Comparison of ENCODE assay signal across 9 mouse cellular contexts in genomic region chr19:59208475-59208874, GRCm38 (mm10). TPM values are rescaled to one million over a fixed set of nuclear protein-coding genes. Genes with fewer than 3 reads are reported as not detected.
A peak's percentile ranks its signal among the peaks of the same experiment; 100 is the strongest.
DNase-seq lines count a peak whose midpoint lies in the region; ATAC-seq and TF ChIP-seq lines count a peak whose summit lies in the region.
"Had no signal": no experiment of that assay in that cellular context is flagged by ENCODE, and none has a peak within 500 bp of the region (broad histone marks: within the 10 kb centered on the region; RNA-seq: fewer than 3 reads in every experiment).

No protein-coding gene starts in this region.

- H3K9me3 ChIP-seq in midbrain, embryonic 11.5 days (ENCODE audit: control insufficient read depth, low read length) = no peaks in the 10 kb centered on the region
- no peaks in the 10 kb centered on the region for H3K9me3 ChIP-seq in midbrain, embryonic 16.5 days (replicated peaks; ENCODE audit: control insufficient read depth, low read length, poor library complexity, severe bottlenecking)
- no peaks in the 10 kb centered on the region for H3K9me3 ChIP-seq in hindbrain, embryonic 16.5 days (ENCODE audit: control insufficient read depth, low read length)

- no peak overlapping the region for H3K4me2 ChIP-seq in midbrain, embryonic 11.5 days
- no peak overlapping the region for H3K4me2 ChIP-seq in midbrain, embryonic 16.5 days (ENCODE audit: low read length)
- H3K4me2 ChIP-seq in hindbrain, embryonic 16.5 days (ENCODE audit: low read length) = no peak overlapping the region

- TF ChIP-seq POLR2A in bone marrow macrophage, adult 2 months (IDR thresholded peaks at IDR 0.05; ENCODE audit: borderline replicate concordance, low read depth, low read length) = no peak

- no peak overlapping the region for H3K4me3 ChIP-seq in midbrain, embryonic 11.5 days (ENCODE audit: low read depth, low read length)
- H3K4me3 ChIP-seq in midbrain, embryonic 16.5 days (ENCODE audit: low read depth, low read length) = no peak overlapping the region
- H3K4me3 ChIP-seq in bone marrow macrophage, adult 2 months (ENCODE audit: insufficient read depth, low read length) = no peak overlapping the region
- H3K4me3 ChIP-seq in hindbrain, embryonic 16.5 days (ENCODE audit: low read length) = no peak overlapping the region

- no peak overlapping the region for H3K27ac ChIP-seq in midbrain, embryonic 11.5 days (ENCODE audit: low read depth, low read length)
- H3K27ac ChIP-seq in midbrain, embryonic 16.5 days (ENCODE audit: low read length) = no peak overlapping the region
- H3K27ac ChIP-seq in bone marrow macrophage, adult 2 months (ENCODE audit: insufficient read depth, low read depth, low read length) = no peak overlapping the region
- no peak overlapping the region for H3K27ac ChIP-seq in hindbrain, embryonic 16.5 days (ENCODE audit: low read depth, low read length)

- 34% methylated on average over 5 of the region's 5 CpGs for WGBS in midbrain, embryonic 11.5 days
- 28% methylated on average over 5 of the region's 5 CpGs for WGBS in midbrain, embryonic 16.5 days
- 25% methylated on average over 5 of the region's 5 CpGs for WGBS in hindbrain, embryonic 16.5 days

- H3K36me3 ChIP-seq in midbrain, embryonic 11.5 days (ENCODE audit: control insufficient read depth, insufficient read depth, low read length) = no peaks in the 10 kb centered on the region
- no peaks in the 10 kb centered on the region for H3K36me3 ChIP-seq in midbrain, embryonic 16.5 days (ENCODE audit: control insufficient read depth, insufficient read depth, low read length)
- H3K36me3 ChIP-seq in hindbrain, embryonic 16.5 days (ENCODE audit: control insufficient read depth, insufficient read depth, low read length) = no peaks in the 10 kb centered on the region

- H3K27me3 ChIP-seq in midbrain, embryonic 11.5 days (ENCODE audit: control insufficient read depth, insufficient read depth, low read length) = no peaks in the 10 kb centered on the region
- H3K27me3 ChIP-seq in midbrain, embryonic 16.5 days (ENCODE audit: control insufficient read depth, insufficient read depth, low read depth, low read length) = peaks cover 4% of the 10 kb centered on the region; the same call in 1 of the 2 replicates
- H3K27me3 ChIP-seq in hindbrain, embryonic 16.5 days (replicated peaks; ENCODE audit: control insufficient read depth, insufficient read depth, low read length) = peaks cover 8% of the 10 kb centered on the region

- DNase-seq in midbrain, embryonic 11.5 days (ENCODE audit: low spot score, missing footprints) = peak; percentile 98
- peak; percentile 82 to 89 for DNase-seq in left cerebral cortex, postnatal 14 days (ENCODE audit: low spot score in 2 of 2)
- DNase-seq in natural killer cell, adult 2 months (ENCODE audit: low spot score in 2 of 2) = peak; percentile 29 to 44
- peak; percentile 69 for DNase-seq in thymus, postnatal 0 days (ENCODE audit: low spot score)

- ATAC-seq in midbrain, embryonic 11.5 days (ENCODE audit: low FRiP score) = no peak
- ATAC-seq in midbrain, embryonic 16.5 days = no peak
- peak; percentile 65 for ATAC-seq in erythroblast, adult 5-6 weeks (replicated peaks; ENCODE audit: low FRiP score, poor library complexity, severe bottlenecking)
- ATAC-seq in hindbrain, embryonic 16.5 days = peak; percentile 45; the same call in 1 of the 2 replicates

- TF ChIP-seq CTCF in bone marrow macrophage, adult 2 months (IDR thresholded peaks at IDR 0.05; ENCODE audit: low read depth, low read length) = peak; percentile 76

- H3K9ac ChIP-seq in midbrain, embryonic 11.5 days (ENCODE audit: low read length) = no peak overlapping the region
- no peak overlapping the region for H3K9ac ChIP-seq in midbrain, embryonic 16.5 days (ENCODE audit: low read depth, low read length)
- no peak overlapping the region for H3K9ac ChIP-seq in hindbrain, embryonic 16.5 days (ENCODE audit: low read depth, low read length)

- intact Hi-C loops in left cerebral cortex, postnatal 14 days (cut with DNase I) = loop anchor here (10.0 kb wide), 1 partner anchor 404 kb away; no protein-coding TSS in a partner anchor

- no peaks in the 10 kb centered on the region for H3K4me1 ChIP-seq in midbrain, embryonic 11.5 days (ENCODE audit: control insufficient read depth, insufficient read depth, low read length)
- H3K4me1 ChIP-seq in midbrain, embryonic 16.5 days (ENCODE audit: control insufficient read depth, insufficient read depth, low read length) = no peaks in the 10 kb centered on the region
- H3K4me1 ChIP-seq in bone marrow macrophage, adult 2 months (ENCODE audit: control insufficient read depth, insufficient read depth, low read length) = no peaks in the 10 kb centered on the region
- no peaks in the 10 kb centered on the region for H3K4me1 ChIP-seq in hindbrain, embryonic 16.5 days (ENCODE audit: control insufficient read depth, insufficient read depth, low read depth, low read length)

RNA-seq across cellular contexts. Expression of gene Kcnk18, which starts 10.5 kb away (rescaled TPM):
- polyA plus RNA-seq in midbrain, embryonic 11.5 days (2014; fragmentation: Nextera tagmentation; extraction: Ambion mirVana) = not detected in 2 replicates
- polyA plus RNA-seq in midbrain, embryonic 16.5 days (2015; fragmentation: Nextera tagmentation; extraction: Ambion mirVana) = 0.07 TPM in 1 of 2 replicates, not detected in the other
- polyA plus RNA-seq in bone marrow macrophage, adult 2 months (2012; ENCODE audit: insufficient read depth, insufficient read length, missing spikeins) = not detected in 2 replicates
- total RNA-seq in erythroblast, adult 5-6 weeks (2015; ENCODE audit: low replicate concordance) = not detected in 2 replicates
- not detected in 2 replicates for total RNA-seq in erythroblast, adult 5-6 weeks (2017; ENCODE audit: low replicate concordance)
- polyA plus RNA-seq in hindbrain, embryonic 16.5 days (2015; fragmentation: Nextera tagmentation; extraction: Ambion mirVana) = 0.05 and 0.11 TPM in 2 replicates
- total RNA-seq in left cerebral cortex, postnatal 14 days (2021) = not detected
- not detected in 2 replicates for polyA plus RNA-seq in thymus, postnatal 0 days (2015; fragmentation: Nextera tagmentation; extraction: Ambion mirVana)
- total RNA-seq: gastrocnemius, postnatal 4 days had no signal

RNA-seq across cellular contexts. Expression of gene Vax1, which starts 38.6 kb away (rescaled TPM):
- 0.18 and 0.65 TPM in 2 replicates for polyA plus RNA-seq in midbrain, embryonic 11.5 days (2014; fragmentation: Nextera tagmentation; extraction: Ambion mirVana)
- polyA plus RNA-seq in midbrain, embryonic 16.5 days (2015; fragmentation: Nextera tagmentation; extraction: Ambion mirVana) = 0.36 and 0.41 TPM in 2 replicates
- not detected in 2 replicates for polyA plus RNA-seq in bone marrow macrophage, adult 2 months (2012; ENCODE audit: insufficient read depth, insufficient read length, missing spikeins)
- total RNA-seq in erythroblast, adult 5-6 weeks (2015; ENCODE audit: low replicate concordance) = not detected in 2 replicates
- total RNA-seq in erythroblast, adult 5-6 weeks (2017; ENCODE audit: low replicate concordance) = not detected in 2 replicates
- 0.31 TPM in 1 of 2 replicates, not detected in the other for polyA plus RNA-seq in hindbrain, embryonic 16.5 days (2015; fragmentation: Nextera tagmentation; extraction: Ambion mirVana)
- 1 to 10 TPM in 1 of 2 experiments, under 1 TPM in 1; 0.68 to 1.5 TPM for total RNA-seq in left cerebral cortex, postnatal 14 days (2021)
- polyA plus RNA-seq in thymus, postnatal 0 days (2015; fragmentation: Nextera tagmentation; extraction: Ambion mirVana) = not detected in 2 replicates
- total RNA-seq: gastrocnemius, postnatal 4 days had no signal

RNA-seq across cellular contexts. Expression of gene Slc18a2, which starts 52.2 kb away (rescaled TPM):
- 16.0 and 19.0 TPM in 2 replicates for polyA plus RNA-seq in midbrain, embryonic 11.5 days (2014; fragmentation: Nextera tagmentation; extraction: Ambion mirVana)
- 28.7 and 30.0 TPM in 2 replicates for polyA plus RNA-seq in midbrain, embryonic 16.5 days (2015; fragmentation: Nextera tagmentation; extraction: Ambion mirVana)
- 0.43 TPM in 1 of 2 replicates, not detected in the other for polyA plus RNA-seq in bone marrow macrophage, adult 2 months (2012; ENCODE audit: insufficient read depth, insufficient read length, missing spikeins)
- 1.3 and 3.3 TPM in 2 replicates for total RNA-seq in erythroblast, adult 5-6 weeks (2015; ENCODE audit: low replicate concordance)
- 0.85 and 1.7 TPM in 2 replicates for total RNA-seq in erythroblast, adult 5-6 weeks (2017; ENCODE audit: low replicate concordance)
- 18.1 and 20.3 TPM in 2 replicates for polyA plus RNA-seq in hindbrain, embryonic 16.5 days (2015; fragmentation: Nextera tagmentation; extraction: Ambion mirVana)
- under 1 TPM; 0.42 to 0.70 TPM for total RNA-seq in left cerebral cortex, postnatal 14 days (2021)
- 3.6 and 4.5 TPM in 2 replicates for polyA plus RNA-seq in thymus, postnatal 0 days (2015; fragmentation: Nextera tagmentation; extraction: Ambion mirVana)

Comparison
In these comparisons a context has a peak if more than half of its experiments do, and no peak if none do; other contexts are left out.
1. ATAC-seq: peak in erythroblast, adult 5-6 weeks (single experiment) and hindbrain, embryonic 16.5 days (single experiment); none in midbrain, embryonic 11.5 days (single experiment) and midbrain, embryonic 16.5 days (single experiment).
2. DNase-seq: peak in every context shown above with its lines; median percentile 98 in midbrain, embryonic 11.5 days; 86 in left cerebral cortex, postnatal 14 days; 69 in thymus, postnatal 0 days; 36 in natural killer cell, adult 2 months.